18 mouse cellular contexts compared by ENCODE assay signal in the genomic region with DNA sequence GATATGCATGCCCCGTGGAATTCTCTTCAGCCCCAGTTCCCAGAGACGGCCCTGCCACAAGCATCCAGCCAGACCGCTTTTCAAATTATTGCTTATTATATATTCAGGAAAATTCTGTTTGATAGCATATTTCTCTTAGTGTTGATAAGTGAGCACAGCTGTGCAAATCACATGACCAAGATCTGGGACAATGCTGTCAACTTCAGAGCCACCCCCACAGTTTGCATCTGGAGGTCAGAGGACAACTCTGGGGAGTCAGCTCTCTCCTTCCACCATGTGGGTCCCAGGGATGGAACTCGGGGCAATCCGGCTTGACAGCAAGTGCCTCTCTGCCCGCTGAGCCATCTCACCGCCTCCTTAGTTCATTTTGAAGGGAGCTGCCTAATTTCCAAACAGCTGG.
A peak's percentile ranks its signal among the peaks of the same experiment; 100 is the strongest.
DNase-seq lines count a peak whose midpoint lies in the region; ATAC-seq lines count a peak whose summit lies in the region.
"Had no signal": no experiment of that assay in that cellular context is flagged by ENCODE, and none has a peak within 500 bp of the region (broad histone marks: within the 10 kb centered on the region; RNA-seq: fewer than 3 reads in every experiment).

No protein-coding gene starts in this region.

- H3K36me3 ChIP-seq in forebrain, embryonic 15.5 days = no peaks in the 10 kb centered on the region
- H3K36me3 ChIP-seq in forebrain, embryonic 12.5 days (replicated peaks) = no peaks in the 10 kb centered on the region
- no peaks in the 10 kb centered on the region for H3K36me3 ChIP-seq in kidney, embryonic 15.5 days
- H3K36me3 ChIP-seq in lung, embryonic 16.5 days (ENCODE audit: control insufficient read depth, insufficient read depth, low read length) = no peaks in the 10 kb centered on the region
- H3K36me3 ChIP-seq in stomach, embryonic 16.5 days (ENCODE audit: control insufficient read depth, insufficient read depth, low read length) = no peaks in the 10 kb centered on the region
- H3K36me3 ChIP-seq: hindbrain, embryonic 15.5 days; limb, embryonic 10.5 days; liver, embryonic 13.5 days had no signal

- no peak for DNase-seq in kidney, postnatal 36 days
- no peak for DNase-seq in liver
- DNase-seq in left cerebral cortex, postnatal 25 days (ENCODE audit: low spot score in 2 of 2) = no peak
- DNase-seq: adrenal gland, postnatal 10 days; cerebellum, adult 2 months; gastrocnemius, postnatal 25 days; liver, embryonic 13.5 days; thymus, adult 18-20 months had no signal

- H3K9ac ChIP-seq in forebrain, embryonic 15.5 days (replicated peaks) = no peak overlapping the region
- no peak overlapping the region for H3K9ac ChIP-seq in forebrain, embryonic 12.5 days
- H3K9ac ChIP-seq in kidney, embryonic 15.5 days = no peak overlapping the region
- no peak overlapping the region for H3K9ac ChIP-seq in lung, embryonic 16.5 days (ENCODE audit: low read length)
- H3K9ac ChIP-seq in stomach, embryonic 16.5 days (ENCODE audit: low read length) = no peak overlapping the region
- H3K9ac ChIP-seq: hindbrain, embryonic 15.5 days; liver, embryonic 13.5 days had no signal

- H3K4me3 ChIP-seq in forebrain, embryonic 15.5 days = no peak overlapping the region
- H3K4me3 ChIP-seq in forebrain, embryonic 12.5 days (replicated peaks) = no peak overlapping the region
- no peak overlapping the region for H3K4me3 ChIP-seq in kidney, embryonic 15.5 days (replicated peaks)
- no peak overlapping the region for H3K4me3 ChIP-seq in lung, embryonic 16.5 days (ENCODE audit: low read length)
- H3K4me3 ChIP-seq in stomach, embryonic 16.5 days (replicated peaks; ENCODE audit: low read length) = no peak overlapping the region
- H3K4me3 ChIP-seq: erythroblast, embryonic 14.5 days; hindbrain, embryonic 15.5 days; limb, embryonic 10.5 days; liver, embryonic 13.5 days; megakaryocyte, embryonic 14.5 days had no signal

- no peaks in the 10 kb centered on the region for H3K27me3 ChIP-seq in forebrain, embryonic 15.5 days
- no peaks in the 10 kb centered on the region for H3K27me3 ChIP-seq in forebrain, embryonic 12.5 days
- H3K27me3 ChIP-seq in kidney, embryonic 15.5 days = no peaks in the 10 kb centered on the region
- no peaks in the 10 kb centered on the region for H3K27me3 ChIP-seq in lung, embryonic 16.5 days (ENCODE audit: control insufficient read depth, insufficient read depth, low read depth, low read length)
- H3K27me3 ChIP-seq in stomach, embryonic 16.5 days (ENCODE audit: control insufficient read depth, insufficient read depth, low read length) = no peaks in the 10 kb centered on the region
- H3K27me3 ChIP-seq: hindbrain, embryonic 15.5 days; liver, embryonic 13.5 days had no signal

- intact Hi-C loops in left cerebral cortex, postnatal 25 days (cut with DNase I) = no loop called here

- no peak overlapping the region for H3K4me2 ChIP-seq in forebrain, embryonic 15.5 days (replicated peaks)
- no peak overlapping the region for H3K4me2 ChIP-seq in forebrain, embryonic 12.5 days
- H3K4me2 ChIP-seq in kidney, embryonic 15.5 days = no peak overlapping the region
- no peak overlapping the region for H3K4me2 ChIP-seq in lung, embryonic 16.5 days (ENCODE audit: low read depth, low read length)
- H3K4me2 ChIP-seq in stomach, embryonic 16.5 days (ENCODE audit: low read depth, low read length) = no peak overlapping the region
- H3K4me2 ChIP-seq: hindbrain, embryonic 15.5 days; liver, embryonic 13.5 days had no signal

- no peak for ATAC-seq in forebrain, embryonic 15.5 days (replicated peaks)
- no peak for ATAC-seq in forebrain, embryonic 12.5 days (ENCODE audit: low FRiP score)
- no peak for ATAC-seq in kidney, embryonic 15.5 days (replicated peaks; ENCODE audit: low FRiP score)
- peak; percentile 84 for ATAC-seq in lung, embryonic 16.5 days (ENCODE audit: low read depth)
- ATAC-seq in stomach, embryonic 16.5 days (ENCODE audit: insufficient read depth, low FRiP score) = peak; percentile 24
- ATAC-seq: midbrain, embryonic 16.5 days had no signal

- peak overlapping the region; percentile 58 for H3K27ac ChIP-seq in forebrain, embryonic 15.5 days (replicated peaks)
- H3K27ac ChIP-seq in forebrain, embryonic 12.5 days = no peak overlapping the region
- H3K27ac ChIP-seq in kidney, embryonic 15.5 days = peak overlapping the region; percentile 90
- H3K27ac ChIP-seq in lung, embryonic 16.5 days (ENCODE audit: low read length) = peak overlapping the region; percentile 84
- peak overlapping the region; percentile 81 for H3K27ac ChIP-seq in stomach, embryonic 16.5 days (ENCODE audit: low read length)
- H3K27ac ChIP-seq: hindbrain, embryonic 15.5 days; limb, embryonic 10.5 days; liver, embryonic 13.5 days had no signal

- 73% methylated on average over 7 of the region's 7 CpGs for WGBS in forebrain, embryonic 15.5 days
- 84% methylated on average over 7 of the region's 7 CpGs for WGBS in forebrain, embryonic 12.5 days
- 48% methylated on average over 7 of the region's 7 CpGs for WGBS in kidney, embryonic 15.5 days
- 32% methylated on average over 7 of the region's 7 CpGs for WGBS in lung, embryonic 16.5 days
- WGBS in stomach, embryonic 16.5 days = 44% methylated on average over 7 of the region's 7 CpGs

- H3K9me3 ChIP-seq in forebrain, embryonic 15.5 days = no peaks in the 10 kb centered on the region
- no peaks in the 10 kb centered on the region; the same call in 1 of the 2 replicates for H3K9me3 ChIP-seq in forebrain, embryonic 12.5 days
- H3K9me3 ChIP-seq in kidney, embryonic 15.5 days (replicated peaks) = 0 out of 2 replicates have a peak, but pooled peaks cover under 1% of the 10 kb centered on the region
- H3K9me3 ChIP-seq in lung, embryonic 16.5 days (ENCODE audit: control insufficient read depth, low read length) = no peaks in the 10 kb centered on the region
- no peaks in the 10 kb centered on the region for H3K9me3 ChIP-seq in stomach, embryonic 16.5 days (replicated peaks; ENCODE audit: control insufficient read depth, low read length)
- H3K9me3 ChIP-seq: hindbrain, embryonic 15.5 days; limb, embryonic 10.5 days; liver, embryonic 13.5 days had no signal

- H3K4me1 ChIP-seq in forebrain, embryonic 15.5 days = no peaks in the 10 kb centered on the region
- H3K4me1 ChIP-seq in forebrain, embryonic 12.5 days = peaks cover 21% of the 10 kb centered on the region
- H3K4me1 ChIP-seq in kidney, embryonic 15.5 days = peaks cover 57% of the 10 kb centered on the region
- H3K4me1 ChIP-seq in lung, embryonic 16.5 days (replicated peaks; ENCODE audit: control insufficient read depth, insufficient read depth, low read length) = peaks cover 18% of the 10 kb centered on the region
- H3K4me1 ChIP-seq in stomach, embryonic 16.5 days (ENCODE audit: control insufficient read depth, insufficient read depth, low read length) = peaks cover 22% of the 10 kb centered on the region
- H3K4me1 ChIP-seq: liver, embryonic 13.5 days had no signal

Comparison
In these comparisons a context has a peak if more than half of its experiments do, and no peak if none do; other contexts are left out.
1. ATAC-seq: peak in lung, embryonic 16.5 days (single experiment) and stomach, embryonic 16.5 days (single experiment); none in forebrain, embryonic 15.5 days (single experiment), forebrain, embryonic 12.5 days (single experiment) and kidney, embryonic 15.5 days (single experiment).